Mouse (Mus musculus) neural tube, embryonic 11.5 days (tissue): ENCODE measurements at regions not wholly inside any gene's neighbourhood (a gene's known extent, or its start where the extent isn't known, plus 50 kb on each side); places are given as distances from the start of the nearest gene placed in this dataset.
A peak's percentile ranks its signal among the peaks of the same experiment; 100 is the strongest.

ENCODE experiments used
- ATAC-seq: fragments of 200-750 bp; cut with Nextera tagmentation; 2 replicates; pipeline ENCODE4 v1.8.0; 2017; ENCODE audit warnings: moderate number of reproducible peaks, mild to moderate bottlenecking, moderate TSS enrichment, moderate library complexity; ENCODE audit not compliant: insufficient read depth, low FRiP score, low TSS enrichment
- DNase-seq: peaks from one replicate; pipeline ENCODE4 v3.0.0-alpha.2; 2015; ENCODE audit warnings: low spot score
- H3K27ac ChIP-seq: fragments of 300-500 bp; sonication (generic); 2 replicates; pipeline ENCODE4 v1.5.1; 2014; ENCODE audit warnings: low read depth, mild to moderate bottlenecking, low read length
- H3K27me3 ChIP-seq: fragments of 300-500 bp; sonication (generic); 2 replicates; pipeline ENCODE4 v1.6.1; 2014; ENCODE audit warnings: mild to moderate bottlenecking, low read length, mixed read lengths; ENCODE audit not compliant: control insufficient read depth, insufficient read depth
- H3K36me3 ChIP-seq: fragments of 300-500 bp; sonication (generic); 2 replicates; pipeline ENCODE4 v1.6.1; 2014; ENCODE audit warnings: mild to moderate bottlenecking, low read length, moderate library complexity, mixed read lengths; ENCODE audit not compliant: control insufficient read depth, insufficient read depth
- H3K4me1 ChIP-seq: fragments of 300-500 bp; sonication (generic); 2 replicates; pipeline ENCODE4 v1.6.1; 2014; ENCODE audit warnings: low read length, mixed read lengths; ENCODE audit not compliant: control insufficient read depth, insufficient read depth
- H3K4me2 ChIP-seq: fragments of 300-500 bp; sonication (generic); 2 replicates; pipeline ENCODE4 v1.6.1; 2014; ENCODE audit warnings: low read depth, mild to moderate bottlenecking, moderate library complexity
- H3K4me3 ChIP-seq: fragments of 300-500 bp; sonication (generic); 2 replicates; pipeline ENCODE4 v1.5.1; 2014; ENCODE audit warnings: low read depth, low read length
- H3K9ac ChIP-seq: fragments of 300-500 bp; sonication (generic); 2 replicates; pipeline ENCODE4 v1.6.1; 2014; ENCODE audit warnings: mild to moderate bottlenecking, low read length
- H3K9me3 ChIP-seq: fragments of 300-500 bp; sonication (generic); 2 replicates; pipeline ENCODE4 v1.6.1; 2016; ENCODE audit warnings: low read length; ENCODE audit not compliant: control insufficient read depth
- WGBS: fragments of 180-500 bp; shearing (Covaris S2); extraction: QIAGEN DNeasy Blood & Tissue Kit; methylation state at CpG from one replicate; pipeline ENCODE4 v1.1.7; 2014; 5-methylcytosine and 5-hydroxymethylcytosine counted together

- peak; percentile 60 for DNase-seq
- Histone ChIP-seq H3K4me1 (peaks cover 15% of the 10 kb centered on the region), H3K4me2 (peak overlapping the region; percentile 52), H3K27me3 (no peaks in the 10 kb centered on the region), H3K27ac (peak overlapping the region; percentile 20; the same call in 1 of the 2 replicates), H3K9me3 (no peaks in the 10 kb centered on the region), H3K9ac (peak overlapping the region; percentile 50), H3K36me3 (no peaks in the 10 kb centered on the region), H3K4me3 (peak overlapping the region; percentile 26)
- 1% methylated on average over 17 of the region's 17 CpGs for WGBS
- 0 out of 2 replicates have a peak, but pooled peaks have one; percentile 21 for ATAC-seq
These were observed 57.9 kb upstream of the Zfp217 start for GRCm38 (mm10) chr2:170205591-170206441.

GRCm38 (mm10) chr2:170204768-170205514, 57.0 kb upstream of the Zfp217 start:
- DNase-seq (no peak), ATAC-seq (no peak)
- Histone ChIP-seq H3K27ac (no peak overlapping the region), H3K27me3 (no peaks in the 10 kb centered on the region), H3K4me2 (peak overlapping the region; percentile 52), H3K36me3 (no peaks in the 10 kb centered on the region), H3K4me1 (peaks cover 15% of the 10 kb centered on the region), H3K9me3 (no peaks in the 10 kb centered on the region), H3K9ac (no peak overlapping the region), H3K4me3 (peak overlapping the region; percentile 26; the same call in 1 of the 2 replicates)
- 36% methylated on average over 10 of the region's 10 CpGs for WGBS

GRCm38 (mm10) chr2:170203496-170203895, 55.6 kb upstream of the Zfp217 start:
- 94% methylated on average over 5 of the region's 5 CpGs for WGBS
- Histone ChIP-seq H3K27me3 (no peaks in the 10 kb centered on the region), H3K9me3 (no peaks in the 10 kb centered on the region), H3K36me3 (no peaks in the 10 kb centered on the region), H3K9ac (no peak overlapping the region), H3K4me2 (no peak overlapping the region), H3K27ac (no peak overlapping the region), H3K4me3 (no peak overlapping the region), H3K4me1 (peaks cover 15% of the 10 kb centered on the region)
- ATAC-seq (no peak), DNase-seq (no peak)

GRCm38 (mm10) chr2:170201816-170202371, 54.0 kb upstream of the Zfp217 start:
- Histone ChIP-seq H3K4me3 (no peak overlapping the region), H3K4me2 (no peak overlapping the region), H3K9me3 (no peaks in the 10 kb centered on the region), H3K9ac (no peak overlapping the region), H3K27ac (no peak overlapping the region), H3K36me3 (no peaks in the 10 kb centered on the region), H3K27me3 (no peaks in the 10 kb centered on the region), H3K4me1 (peaks cover 13% of the 10 kb centered on the region)
- no peak for ATAC-seq
- no peak for DNase-seq
- WGBS, result 85% methylated on average over 10 of the region's 10 CpGs
